In genomic region chr2:27858348-27858903, GRCm38 (mm10) we compare ENCODE assay signal across 9 mouse cellular contexts. TPM values are rescaled to one million over a fixed set of nuclear protein-coding genes. Genes with fewer than 3 reads are reported as not detected.
A peak's percentile ranks its signal among the peaks of the same experiment; 100 is the strongest.
DNase-seq lines count a peak whose midpoint lies in the region; ATAC-seq and TF ChIP-seq lines count a peak whose summit lies in the region.
"Had no signal": no experiment of that assay in that cellular context is flagged by ENCODE, and none has a peak within 500 bp of the region (broad histone marks: within the 10 kb centered on the region; RNA-seq: fewer than 3 reads in every experiment).

No protein-coding gene starts in this region.

- no peaks in the 10 kb centered on the region for H3K9me3 ChIP-seq in limb, embryonic 10.5 days (replicated peaks)
- H3K9me3 ChIP-seq: liver, embryonic 15.5 days had no signal

- H3K4me1 ChIP-seq in limb, embryonic 10.5 days: peaks cover 27% of the 10 kb centered on the region
- H3K4me1 ChIP-seq: liver, embryonic 15.5 days had no signal

- POLR2A ChIA-PET in Patski (lab: Charles Lee): no interaction called here

- no peaks in the 10 kb centered on the region for H3K27me3 ChIP-seq in Patski
- H3K27me3 ChIP-seq in limb, embryonic 10.5 days (ENCODE audit: low read depth, poor library complexity, severe bottlenecking): no peaks in the 10 kb centered on the region
- H3K27me3 ChIP-seq: liver, embryonic 15.5 days had no signal

- peak; percentile 86 for DNase-seq in Patski (ENCODE audit: low read depth, low spot score)
- peak; percentile 24 to 42 for DNase-seq in adrenal gland, postnatal 4 days (ENCODE audit: low spot score in 2 of 2)
- peak; percentile 64 to 78 for DNase-seq in heart, adult 9 months (ENCODE audit: low spot score in 2 of 2)
- peak; percentile 34 for DNase-seq in limb, embryonic 10.5 days (ENCODE audit: low spot score)
- DNase-seq in retina, postnatal 1 day: peak; percentile 31
- no peak for DNase-seq in MN1 (ENCODE audit: low spot score)
- no peak for DNase-seq in layer of hippocampus, adult 9-11 months

- ATAC-seq in Patski: peak; percentile 87
- no peak for ATAC-seq in inflammation-experienced regulatory T-cells, adult 6 months

- WGBS in limb, embryonic 10.5 days: 50% methylated on average over 9 of the region's 9 CpGs

- CTCF ChIA-PET in Patski (lab: Charles Lee): interaction anchor here (1.3 kb wide), 1 partner anchor 44 kb away, joined by 4 read pairs; no protein-coding TSS in a partner anchor

- no peak overlapping the region for H3K4me3 ChIP-seq in limb, embryonic 10.5 days
- H3K4me3 ChIP-seq: liver, embryonic 15.5 days had no signal

- no peak for TF ChIP-seq CTCF in Patski (IDR thresholded peaks at IDR 0.05)

- in situ Hi-C loops in Patski (cut with MboI; ENCODE audit: low pct_unique_long_range_greater_than_20kb): no loop called here

- peak overlapping the region; percentile 72 for H3K27ac ChIP-seq in limb, embryonic 10.5 days
- H3K27ac ChIP-seq: liver, embryonic 15.5 days had no signal

- H3K36me3 ChIP-seq in limb, embryonic 10.5 days: no peaks in the 10 kb centered on the region
- H3K36me3 ChIP-seq: liver, embryonic 15.5 days had no signal

RNA-seq across cellular contexts. Expression of gene Col5a1, which starts 27.8 kb away (rescaled TPM):
- polyA plus RNA-seq in Patski (2021): 39.0 TPM
- 100 to 1,000 TPM; 132 to 140 TPM for total RNA-seq in adrenal gland, postnatal 4 days (2021)
- polyA plus RNA-seq in limb, embryonic 10.5 days (2016; fragmentation: Nextera tagmentation; extraction: Ambion mirVana): 13.5 and 21.4 TPM in 2 replicates
- not detected for polyA plus RNA-seq in inflammation-experienced regulatory T-cells, adult 6 months (2017; shearing (Covaris generic))

Comparison
In these comparisons a context has a peak if more than half of its experiments do, and no peak if none do; other contexts are left out.
1. DNase-seq: peak in Patski (single experiment), adrenal gland, postnatal 4 days (2 of 2), heart, adult 9 months (2 of 2), limb, embryonic 10.5 days (single experiment) and retina, postnatal 1 day (single experiment); none in MN1 (single experiment) and layer of hippocampus, adult 9-11 months (single experiment).
2. RNA of gene Col5a1, which starts 27.8 kb away (polyA plus RNA-seq): 39.0 TPM in Patski (single experiment) and 13.5 to 21.4 TPM in limb, embryonic 10.5 days; not detected in inflammation-experienced regulatory T-cells, adult 6 months; every median in the first group is over 10 times any median in the second.